Mouse (Mus musculus): ENCODE measurements around the gene Plcd1.

DNA sequence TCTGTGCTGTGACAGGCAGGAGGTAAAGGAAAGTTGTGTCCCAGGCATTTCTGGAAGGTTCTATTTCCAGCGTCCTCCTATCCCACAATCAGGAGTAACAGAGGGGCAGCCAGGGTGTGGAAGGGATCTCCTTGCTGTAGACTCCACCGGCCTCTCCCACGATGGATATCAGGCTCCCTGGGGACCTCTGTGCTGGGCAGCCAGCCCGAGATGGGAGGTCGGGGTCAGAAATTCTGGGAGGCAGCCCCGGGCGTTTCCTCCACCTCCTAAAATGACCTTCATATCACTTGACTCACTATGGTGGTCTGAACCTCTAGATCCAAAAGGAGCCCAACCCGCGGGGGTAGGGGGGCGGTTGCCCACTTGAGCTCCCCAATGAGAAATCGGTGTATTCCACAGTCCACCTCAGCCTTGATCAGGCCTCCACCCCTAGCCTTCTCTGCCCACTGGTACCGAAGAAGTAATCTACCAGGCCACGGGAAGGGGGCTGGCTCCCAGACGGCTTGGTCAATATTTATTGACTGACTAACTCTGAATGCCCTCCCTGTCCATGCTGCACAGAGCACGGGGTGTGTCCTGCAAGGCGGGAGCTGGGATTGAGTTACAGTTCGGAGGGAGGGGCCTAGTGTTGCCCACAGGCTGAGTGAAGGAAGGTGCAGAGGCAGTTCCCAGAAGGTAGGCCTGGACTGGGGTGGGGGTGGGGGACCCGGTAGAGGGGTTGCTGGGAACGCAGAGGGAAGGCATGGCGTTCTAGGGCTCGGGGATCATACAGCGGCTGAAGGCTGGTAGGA is 41.0 kb downstream of the Plcd1 start, which contains the start of gene Vill:
- TF ChIP-seq MAFK (IDR thresholded peaks at IDR 0.05; ENCODE audit: borderline replicate concordance, low read depth, low read length) (no peak), SIN3A (IDR thresholded peaks at IDR 0.05; ENCODE audit: low read length) (no peak), MYC (IDR thresholded peaks at IDR 0.05; ENCODE audit: low read depth, low read length) (no peak)

All from MEL (cell line).